Mouse (Mus musculus): ENCODE results near the gene Bpifb1.
"Not testable (repeated sequence)": the region's sequence is repeated elsewhere in the genome, so short reads cannot be mapped to it uniquely, and the experiment has no call there.

The Bpifb1 gene

DNA sequence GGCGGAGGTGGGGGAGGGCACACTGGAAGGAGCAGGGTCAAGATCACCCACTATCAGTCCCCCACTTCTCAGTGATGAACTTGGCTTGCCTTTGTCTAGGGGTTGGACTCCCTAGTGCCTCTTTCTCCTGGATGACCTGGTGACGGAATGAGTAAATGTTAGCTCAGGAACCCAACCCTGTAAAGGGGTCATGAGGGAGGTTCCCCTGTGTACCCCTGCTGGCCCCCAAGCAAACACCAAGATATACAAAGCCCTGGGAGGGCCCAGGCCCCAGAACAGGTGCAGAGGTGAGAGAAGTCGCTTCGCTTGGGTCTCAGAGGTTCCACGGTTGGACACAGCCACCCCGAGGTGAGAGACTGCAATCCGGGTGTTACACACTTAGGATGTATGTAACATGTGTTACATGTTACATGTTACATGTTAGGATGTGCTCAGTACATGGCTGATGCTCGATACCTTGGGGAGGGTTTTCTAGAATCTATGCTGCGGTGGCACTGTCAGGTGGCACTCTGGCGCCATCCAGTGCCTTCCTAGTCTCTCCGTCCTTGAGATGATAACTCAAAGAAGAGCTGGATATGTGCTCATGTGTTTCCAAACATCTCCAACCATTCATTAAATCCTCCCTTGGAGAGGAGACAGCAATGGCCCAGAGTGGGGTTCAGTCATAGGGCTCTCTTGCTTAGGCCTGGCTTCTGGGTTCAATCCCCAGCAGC, at the start of gene Bpifb1:
Gene Bpifb1 (plus strand): TSS at position 273 of the 713 bp plus-strand sequence.
- no peak for DNase-seq

DNA sequence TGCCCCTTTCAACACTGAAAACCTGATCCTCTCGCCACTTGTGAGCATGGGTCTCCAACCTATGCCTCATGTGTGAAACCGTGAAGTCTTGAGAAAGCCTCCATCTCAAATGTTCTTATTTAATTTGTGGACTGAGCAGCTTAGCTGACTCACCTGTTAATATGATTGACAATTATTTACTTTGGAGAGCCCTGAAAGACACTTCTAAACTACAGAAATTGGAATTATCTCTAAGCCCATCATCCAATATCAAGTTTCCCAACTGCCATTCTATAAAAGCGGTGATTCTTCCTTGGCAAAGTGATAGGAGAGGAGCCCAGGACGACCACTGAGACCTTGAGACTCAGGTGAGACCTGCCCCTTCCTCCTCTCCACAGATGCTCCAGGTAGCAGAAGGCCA, 48.0 kb upstream of the Bpifb1 start, which contains the start of gene Bpifa1:
Gene Bpifa1 (plus strand): TSS at position 301 of the 400 bp plus-strand sequence.
- DNase-seq, result no peak

DNA sequence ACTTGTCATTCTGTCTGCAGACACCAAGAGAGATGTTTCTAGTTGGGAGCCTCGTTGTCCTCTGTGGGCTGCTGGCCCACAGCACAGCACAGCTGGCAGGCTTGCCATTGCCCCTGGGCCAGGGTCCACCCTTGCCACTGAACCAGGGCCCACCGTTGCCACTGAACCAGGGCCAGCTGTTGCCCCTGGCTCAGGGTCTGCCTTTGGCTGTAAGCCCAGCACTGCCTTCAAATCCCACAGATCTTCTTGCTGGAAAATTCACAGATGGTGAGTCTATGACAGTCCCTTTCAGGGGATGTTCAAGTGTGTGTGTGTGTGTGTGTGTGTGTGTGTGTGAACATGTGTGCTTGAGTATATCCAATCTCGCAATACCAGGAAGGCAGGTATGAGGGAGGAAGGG, 46.9 kb upstream of the Bpifb1 start:
- no peak for DNase-seq

DNA sequence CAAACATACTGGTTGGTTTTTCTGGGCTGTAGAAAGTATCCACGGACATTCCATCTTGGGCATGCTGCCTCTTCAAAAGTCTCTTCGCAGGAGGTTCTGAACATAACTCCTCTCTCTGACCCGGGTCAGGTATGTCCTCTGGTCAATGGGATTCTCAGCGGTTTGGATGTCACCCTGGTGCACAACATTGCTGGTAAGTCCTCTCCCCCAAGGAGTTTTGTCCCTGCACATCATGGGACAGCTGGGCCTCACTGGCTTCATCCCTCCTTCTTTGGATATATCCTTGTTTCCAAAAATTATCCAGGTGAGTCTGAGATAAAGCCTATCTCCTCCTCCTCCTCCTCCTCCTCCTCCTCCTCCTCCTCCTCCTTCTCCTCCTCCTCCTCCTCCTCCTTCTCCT, 43.1 kb upstream of the Bpifb1 start:
- DNase-seq, result no peak

DNA sequence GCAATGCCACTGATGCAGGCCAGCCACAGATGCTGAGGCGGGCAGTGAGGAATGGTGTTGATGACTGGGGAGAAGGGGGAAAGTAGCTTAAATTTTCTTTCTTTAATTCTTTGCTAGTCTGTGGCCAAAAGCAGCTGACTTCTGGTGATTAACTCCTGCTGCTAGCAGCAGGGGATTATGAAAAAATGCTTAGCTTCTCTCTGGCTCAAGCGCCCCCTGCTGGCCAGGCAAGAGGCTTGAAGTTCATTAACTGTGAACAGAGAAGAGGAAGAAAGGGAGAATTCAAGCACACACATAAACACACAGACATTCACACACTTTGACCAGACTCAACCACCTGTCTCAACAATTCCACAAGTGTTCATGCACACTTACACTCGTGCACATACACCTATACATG, 32.2 kb upstream of the Bpifb1 start:
- peak in 1 of 2 experiments; percentile 5 for DNase-seq

DNA sequence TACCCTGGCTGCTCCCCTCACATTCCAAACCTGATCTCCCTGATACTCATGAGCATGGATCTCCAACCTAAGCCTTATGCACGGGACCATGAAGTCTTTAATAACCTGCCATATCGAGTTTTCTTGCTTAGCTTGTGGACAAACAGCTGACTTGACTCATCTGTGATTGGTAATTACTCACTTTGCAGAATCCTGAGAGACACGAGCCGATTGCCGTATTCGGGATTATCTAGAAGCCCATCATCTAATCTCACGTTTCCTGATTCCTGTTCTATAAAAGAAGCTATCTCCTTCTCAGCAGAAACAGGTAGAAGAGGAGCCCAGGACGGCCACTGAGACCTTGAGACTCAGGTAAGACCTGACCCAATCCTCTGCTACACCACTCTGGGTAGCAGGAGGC, 28.3 kb upstream of the Bpifb1 start, which contains the start of gene Bpifa5:
Gene Bpifa5 (plus strand): TSS at position 301 of the 400 bp plus-strand sequence.
- DNase-seq, result no peak

DNA sequence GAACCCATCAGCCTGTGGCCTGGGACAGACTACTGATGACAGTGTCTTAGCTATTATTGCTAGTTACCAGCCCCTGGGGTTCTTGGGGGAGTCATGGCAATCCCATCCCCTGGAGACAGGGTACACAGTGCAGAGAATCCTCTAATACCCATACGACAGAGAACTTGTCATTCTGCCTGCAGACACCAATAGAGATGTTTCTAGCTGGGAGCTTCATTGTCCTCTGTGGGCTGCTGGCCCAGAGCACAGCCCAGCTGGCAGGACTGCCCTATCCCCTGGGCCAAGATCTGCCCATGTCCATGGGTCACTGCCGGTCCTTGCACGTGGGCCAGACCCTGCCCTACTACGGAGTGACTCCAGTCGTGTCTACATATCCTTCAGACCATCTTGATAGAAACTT, 27.3 kb upstream of the Bpifb1 start:
- DNase-seq, result peak in 1 of 2 experiments; percentile 5

DNA sequence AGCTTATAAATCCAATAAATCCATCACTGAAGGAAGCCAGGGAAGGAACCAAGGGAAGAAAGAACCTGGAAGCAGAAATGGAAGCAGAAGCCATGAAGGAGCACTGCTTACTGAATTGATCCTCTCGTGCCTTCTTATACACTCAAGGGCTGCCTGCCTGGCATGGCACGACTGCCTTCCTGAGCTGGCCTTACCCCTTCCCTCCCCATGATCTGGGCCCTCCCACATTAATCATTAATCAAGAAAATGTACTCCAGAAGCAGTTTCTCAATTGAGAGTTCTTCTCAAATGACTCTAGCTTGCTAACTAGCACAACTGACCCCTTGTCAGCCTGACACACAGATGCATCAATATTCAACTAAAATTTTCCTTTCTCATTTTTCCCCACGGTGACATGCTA, 21.4 kb upstream of the Bpifb1 start:
- DNase-seq, result no peak

DNA sequence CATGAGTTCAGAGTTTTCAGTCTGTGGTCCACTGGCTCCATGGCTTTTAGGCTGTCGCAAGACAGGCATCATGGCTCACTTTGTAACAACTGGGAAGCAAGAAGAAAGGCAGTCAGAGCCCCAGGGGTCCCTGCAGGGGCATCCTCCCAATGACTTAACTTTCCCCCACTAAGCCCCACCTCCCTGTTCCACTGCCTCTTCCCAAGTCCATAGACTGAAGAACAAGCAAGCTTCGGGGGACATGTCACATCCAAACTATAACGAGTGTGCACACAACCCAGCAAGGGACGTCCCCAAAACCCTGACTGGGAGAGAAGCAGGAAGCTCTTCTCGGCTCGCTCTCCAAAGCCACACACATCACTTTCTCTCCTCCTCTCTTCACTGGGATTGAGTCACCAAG, 19.0 kb upstream of the Bpifb1 start:
- no peak for DNase-seq

DNA sequence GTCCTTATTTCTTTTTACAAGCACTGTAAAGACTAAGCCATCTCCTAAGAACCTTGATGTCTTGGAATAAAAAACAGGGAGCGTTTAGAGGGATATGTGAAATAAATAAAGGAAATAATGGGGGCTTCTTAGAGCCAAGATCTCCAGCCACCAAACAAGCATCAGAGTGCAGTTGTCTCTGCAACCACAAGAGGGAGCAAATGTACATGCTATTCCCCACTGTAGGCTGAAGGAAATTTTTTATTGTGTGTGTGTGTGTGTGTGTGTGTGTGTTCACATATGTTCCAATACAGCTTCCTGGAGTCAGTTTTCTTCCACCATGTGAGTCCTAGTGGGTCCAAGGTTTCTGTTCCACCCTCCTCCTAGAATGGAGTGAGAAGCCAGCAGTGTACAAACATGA, 17.3 kb upstream of the Bpifb1 start:
- no peak for DNase-seq

DNA sequence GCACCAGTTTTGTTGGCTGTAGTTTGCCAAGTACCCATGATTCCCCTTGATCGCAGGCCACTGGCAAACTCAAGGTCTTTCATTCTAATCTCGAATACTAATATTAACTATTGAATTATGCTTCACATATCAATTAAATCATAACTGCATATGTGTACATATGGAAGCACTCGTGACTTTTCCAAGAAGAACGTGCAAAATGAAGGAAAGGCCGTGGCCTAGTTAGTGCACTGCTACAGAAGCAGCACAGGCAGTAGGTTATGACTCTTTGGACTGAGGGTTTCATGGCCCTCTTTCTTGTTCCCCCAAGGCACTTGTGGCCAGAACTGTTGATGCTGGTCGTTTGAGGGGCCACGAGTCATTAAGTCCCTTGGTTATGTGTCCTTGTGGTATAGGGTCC, 8.7 kb upstream of the Bpifb1 start:
- not testable (repeated sequence) for DNase-seq

DNA sequence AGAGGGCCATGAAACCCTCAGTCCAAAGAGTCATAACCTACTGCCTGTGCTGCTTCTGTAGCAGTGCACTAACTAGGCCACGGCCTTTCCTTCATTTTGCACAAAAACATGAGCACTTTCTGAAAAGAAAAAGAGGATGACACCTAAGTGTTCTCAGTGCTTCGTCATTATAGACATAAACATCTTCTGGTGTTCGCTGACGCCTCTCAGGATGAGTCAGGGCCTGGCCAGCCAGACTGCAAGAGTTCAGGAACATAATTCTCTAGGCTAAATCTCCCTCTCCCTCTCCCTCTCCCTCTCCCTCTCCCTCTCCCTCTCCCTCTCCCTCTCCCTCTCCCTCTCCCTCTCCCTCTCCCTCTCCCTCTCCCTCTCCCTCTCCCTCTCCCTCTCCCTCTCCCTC, 7.6 kb upstream of the Bpifb1 start:
- not testable (repeated sequence) for DNase-seq

DNA sequence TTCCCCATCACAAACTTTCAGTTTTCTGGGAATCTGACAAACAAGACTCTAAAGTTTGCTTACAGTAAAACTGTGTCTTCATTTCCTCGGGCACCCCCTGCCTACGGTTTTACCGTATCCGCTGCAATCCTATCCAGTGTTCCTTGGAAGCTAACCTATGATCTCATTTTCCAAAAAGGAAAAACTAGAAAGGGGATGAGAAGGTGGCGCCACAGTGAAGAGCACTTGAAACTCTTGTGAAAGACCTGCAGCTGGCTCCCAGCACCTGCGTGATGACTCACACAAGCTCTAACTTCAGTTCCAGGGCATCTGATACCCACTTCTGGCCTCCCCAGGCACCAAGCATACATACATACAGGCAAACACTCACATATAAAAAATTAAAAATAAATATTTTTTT, 5.3 kb upstream of the Bpifb1 start:
- no peak for DNase-seq

DNA sequence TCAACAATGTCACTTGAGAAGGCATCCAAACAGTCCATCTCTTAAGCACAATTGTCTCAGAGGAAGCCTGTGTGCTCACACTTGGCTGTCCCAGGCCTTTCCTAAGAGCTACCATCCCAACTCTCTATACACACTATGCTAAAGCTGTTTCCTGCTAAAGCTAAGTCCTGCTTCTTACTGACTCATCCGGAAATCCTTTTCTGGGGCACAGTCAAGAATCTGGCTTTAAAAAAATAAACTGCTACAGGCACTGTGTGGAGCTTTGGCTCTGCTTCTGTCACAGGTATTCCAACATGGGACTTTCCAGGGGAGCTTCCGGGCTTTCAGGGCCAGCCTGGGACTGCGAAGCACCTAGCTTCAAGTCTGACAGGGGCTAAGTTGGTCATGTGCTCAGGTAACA, 4.9 kb upstream of the Bpifb1 start:
- DNase-seq, result no peak

DNA sequence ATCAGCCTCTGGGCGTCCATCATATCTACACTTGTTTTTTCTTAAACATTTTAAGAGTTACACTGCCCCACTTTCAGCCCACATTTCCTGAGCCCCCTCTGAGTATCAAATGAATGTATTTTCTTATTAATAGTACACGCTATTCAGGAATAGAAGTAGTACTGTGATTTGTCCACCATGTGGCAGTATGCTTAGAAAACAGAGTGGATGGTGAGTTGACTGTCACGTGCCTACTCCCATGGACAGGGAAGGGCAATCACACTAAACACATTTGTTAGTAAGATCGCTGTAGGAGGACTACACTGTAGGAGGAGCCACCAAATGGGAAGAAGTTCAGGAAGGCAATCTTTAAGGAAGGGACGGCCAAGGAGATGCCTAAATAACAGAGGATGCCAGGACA, 3.1 kb upstream of the Bpifb1 start:
- no peak for DNase-seq

DNA sequence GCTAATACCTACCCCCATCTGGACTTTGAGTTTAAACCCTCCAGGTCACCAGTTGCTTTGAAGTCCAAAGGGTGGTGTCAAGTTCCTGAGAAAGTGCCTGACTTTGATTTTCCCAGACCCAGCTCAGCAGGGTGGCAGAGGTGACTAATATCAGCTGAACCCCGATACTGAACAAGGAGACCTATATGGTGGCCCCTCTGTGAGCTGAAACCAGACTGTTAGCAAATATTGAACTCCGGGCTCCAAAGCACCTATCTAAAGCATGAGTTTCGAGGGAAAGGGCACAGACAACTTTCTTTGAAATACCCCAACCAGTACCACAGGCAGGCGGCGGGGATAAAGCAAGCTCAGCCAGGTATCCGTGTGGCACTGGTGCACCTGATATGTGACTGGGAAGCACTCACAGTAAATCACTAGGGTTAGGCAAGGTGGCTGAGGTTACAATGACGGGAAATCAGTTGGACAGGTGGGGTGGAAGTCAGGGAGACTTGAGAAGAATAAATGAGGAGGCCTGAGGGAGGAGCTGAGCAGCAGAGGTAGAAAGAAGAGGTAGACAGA, 662 bp upstream of the Bpifb1 start:
- DNase-seq, result no peak

DNA sequence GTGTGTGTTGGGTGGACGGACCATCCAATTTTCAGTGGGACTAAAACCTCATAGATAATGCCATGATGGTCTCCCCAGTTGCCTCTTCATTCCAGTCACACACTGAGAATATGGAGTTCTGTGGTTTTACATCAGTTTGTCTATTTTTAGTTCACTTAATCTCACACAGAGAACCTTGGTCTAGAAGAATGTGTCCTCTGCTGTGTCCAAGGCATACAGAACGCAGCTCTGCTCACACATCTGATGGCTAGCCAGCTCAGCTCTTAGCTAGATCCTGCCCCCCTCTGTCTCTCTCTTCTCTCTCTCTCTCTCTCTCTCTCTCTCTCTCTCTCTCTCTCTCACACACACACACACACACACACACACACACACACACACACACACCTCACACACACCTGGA, 1.5 kb downstream of the Bpifb1 start:
- no peak for DNase-seq

DNA sequence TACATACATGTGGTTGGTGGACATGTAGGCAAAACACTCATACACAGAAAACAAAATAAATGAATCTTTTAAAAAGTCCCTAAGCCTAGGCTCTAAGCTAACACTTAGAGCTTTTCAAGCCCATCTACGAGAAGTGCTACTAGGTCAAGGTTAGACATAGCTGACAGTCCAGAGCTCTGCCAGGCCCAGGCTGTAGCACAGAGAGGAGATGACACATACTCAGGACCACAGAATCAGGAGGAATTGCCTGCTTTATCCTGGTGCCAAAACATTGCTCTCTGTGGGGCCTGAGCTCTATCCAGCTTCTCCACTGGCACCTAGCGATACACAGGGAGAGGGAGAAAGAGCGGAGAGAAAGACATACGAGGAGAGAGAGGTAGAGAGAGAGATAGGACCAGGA, 2.5 kb downstream of the Bpifb1 start:
- DNase-seq, result no peak

DNA sequence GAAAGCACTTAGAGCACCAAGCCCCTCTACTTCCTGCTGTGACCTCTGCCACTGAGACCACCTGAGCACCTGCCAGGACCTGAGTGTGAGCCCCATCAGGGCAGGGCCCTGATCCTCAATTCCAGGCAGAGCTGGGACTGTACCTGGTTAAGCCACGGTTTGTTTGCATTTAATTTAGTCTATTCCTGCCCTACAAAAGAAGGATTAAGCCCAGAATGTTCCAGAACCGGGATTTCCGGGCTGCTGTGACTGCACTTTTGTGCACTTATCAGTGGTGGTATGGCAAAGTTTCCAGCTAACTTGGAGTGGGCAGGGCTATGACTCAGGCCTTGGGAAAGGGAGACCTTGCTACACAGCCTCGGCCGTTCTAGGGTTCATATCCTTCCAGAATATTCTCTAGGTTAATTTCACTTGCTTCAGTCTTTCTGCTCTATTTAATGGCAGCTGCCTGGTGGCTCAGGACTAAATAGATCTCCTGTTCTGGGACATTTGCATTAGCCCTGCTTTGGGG, 3.4 kb downstream of the Bpifb1 start:
- DNase-seq, result no peak

DNA sequence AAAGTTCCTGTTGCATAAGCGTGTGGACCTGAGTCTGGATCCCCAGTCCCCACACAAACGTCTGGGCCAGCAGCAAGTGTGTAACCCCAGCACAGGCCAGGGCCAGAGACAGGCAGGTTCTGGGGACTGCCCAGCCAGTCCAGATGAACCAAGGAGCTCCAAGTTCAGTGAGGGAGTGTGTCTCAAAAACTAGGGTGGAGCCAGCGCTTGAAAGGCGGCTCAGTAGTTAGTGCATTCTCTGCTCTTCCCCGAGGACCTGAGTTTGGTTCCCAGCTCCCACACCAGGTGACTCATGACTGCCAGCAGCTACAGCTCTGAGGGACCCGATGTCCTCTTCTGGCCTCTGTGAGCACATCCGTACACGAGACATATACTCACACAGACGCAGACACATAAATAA, 6.4 kb downstream of the Bpifb1 start:
- DNase-seq, result no peak

DNA sequence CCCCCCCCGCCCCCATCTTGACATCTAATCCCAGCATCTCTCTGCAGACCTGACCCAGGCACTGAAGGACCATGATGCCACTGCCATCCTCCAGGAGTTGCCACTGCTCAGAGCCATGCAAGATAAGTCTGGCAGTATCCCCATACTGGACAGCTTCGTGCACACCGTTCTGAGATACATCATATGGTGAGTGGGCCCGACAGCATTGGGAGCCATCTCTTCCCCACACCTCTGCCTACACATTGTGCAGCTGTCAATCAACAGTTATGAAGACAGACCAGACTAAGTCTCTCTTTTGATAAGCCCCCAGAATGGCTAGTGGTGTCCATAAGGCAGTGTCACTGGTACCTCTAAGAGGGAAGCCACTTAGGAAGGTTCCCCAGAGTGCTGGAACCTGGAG, 14.0 kb downstream of the Bpifb1 start:
- no peak for DNase-seq

DNA sequence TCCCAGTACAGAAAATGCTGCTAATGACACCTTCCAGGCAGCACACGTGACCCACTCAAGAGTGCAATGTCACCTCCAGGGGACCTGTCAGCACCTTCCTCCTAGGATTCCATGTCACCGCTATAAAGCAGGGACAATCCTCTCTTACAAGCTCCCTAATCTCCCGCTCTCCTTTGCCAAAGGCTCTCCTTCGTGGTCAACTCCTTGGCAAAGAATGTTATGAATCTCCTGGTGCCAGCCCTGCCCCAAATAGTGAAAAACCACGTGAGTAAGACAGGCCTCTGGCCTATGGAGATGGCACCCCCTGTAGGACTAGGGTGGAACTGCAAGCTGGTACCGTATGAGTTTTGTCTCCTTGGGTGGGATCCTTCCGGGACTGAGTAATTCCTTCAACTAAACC, 16.3 kb downstream of the Bpifb1 start:
- DNase-seq, result peak in 1 of 2 experiments; percentile 12

DNA sequence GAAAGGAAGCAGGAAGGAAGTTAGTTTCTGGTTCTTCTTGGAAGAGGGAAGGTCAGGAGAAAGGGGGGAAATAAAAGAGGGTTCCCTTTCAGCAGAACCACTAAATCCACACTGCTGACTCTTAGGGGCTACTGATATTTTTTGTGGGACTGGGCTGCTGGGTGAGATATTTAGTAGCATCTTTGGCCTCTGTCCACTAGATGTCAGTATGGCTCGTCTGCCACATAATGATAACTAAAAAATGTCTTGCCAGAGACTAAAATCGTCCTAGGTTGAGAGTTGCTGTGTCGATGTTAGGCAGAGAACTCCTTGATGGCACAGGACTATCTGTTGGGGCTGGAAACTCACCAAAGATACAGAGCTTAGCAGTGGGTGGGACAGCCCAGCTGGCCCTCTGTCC, 18.5 kb downstream of the Bpifb1 start:
- DNase-seq, result peak in 1 of 2 experiments; percentile 14

DNA sequence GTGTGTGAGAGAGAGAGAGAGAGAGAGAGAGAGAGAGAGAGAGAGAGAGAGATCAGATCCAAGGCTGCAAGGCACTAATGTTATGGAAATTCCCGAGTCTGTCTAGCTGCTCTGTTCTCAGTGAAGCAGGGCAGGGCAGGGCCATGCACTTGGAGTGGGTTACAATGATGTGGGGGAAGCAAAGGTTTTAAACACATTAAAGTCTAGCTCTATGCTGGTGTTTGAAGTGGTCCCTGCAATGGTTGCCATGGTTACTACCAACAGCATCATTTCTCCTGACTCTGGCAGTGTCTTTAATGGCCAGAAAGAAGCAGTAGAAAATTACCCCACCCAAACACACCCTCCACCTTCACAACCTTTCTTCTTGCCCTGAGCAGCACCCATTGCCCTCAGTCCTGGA, 20.5 kb downstream of the Bpifb1 start:
- no peak for DNase-seq

DNA sequence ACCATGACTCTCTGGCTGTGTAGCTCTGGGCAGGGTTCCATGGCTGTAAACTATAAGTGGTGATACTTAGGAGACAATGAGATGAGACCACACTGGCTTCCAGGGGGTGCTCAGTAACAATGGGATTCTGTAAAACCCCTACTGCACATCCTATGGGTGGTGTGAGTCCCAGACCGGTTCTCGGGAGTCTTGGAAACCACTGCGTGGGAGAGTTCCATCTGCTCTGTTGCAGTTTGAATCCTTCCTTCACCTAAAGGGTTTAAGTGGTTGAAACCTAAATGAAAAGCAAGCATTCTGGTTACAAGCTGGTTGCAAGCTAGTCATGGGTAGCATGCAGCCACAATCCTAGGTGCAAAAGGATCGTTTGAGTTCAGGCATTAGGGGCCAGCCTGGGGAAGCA, 21.3 kb downstream of the Bpifb1 start:
- DNase-seq, result no peak
